Mouse (Mus musculus): ENCODE data around the gene Son. TPM values are rescaled to one million over a fixed set of nuclear protein-coding genes. Genes with fewer than 3 reads are reported as not detected.

The Son gene
- polyA plus RNA-seq (2011; ENCODE audit: insufficient read depth, insufficient read length, low read depth, missing spikeins), result 174 and 192 TPM in 2 replicates

DNA sequence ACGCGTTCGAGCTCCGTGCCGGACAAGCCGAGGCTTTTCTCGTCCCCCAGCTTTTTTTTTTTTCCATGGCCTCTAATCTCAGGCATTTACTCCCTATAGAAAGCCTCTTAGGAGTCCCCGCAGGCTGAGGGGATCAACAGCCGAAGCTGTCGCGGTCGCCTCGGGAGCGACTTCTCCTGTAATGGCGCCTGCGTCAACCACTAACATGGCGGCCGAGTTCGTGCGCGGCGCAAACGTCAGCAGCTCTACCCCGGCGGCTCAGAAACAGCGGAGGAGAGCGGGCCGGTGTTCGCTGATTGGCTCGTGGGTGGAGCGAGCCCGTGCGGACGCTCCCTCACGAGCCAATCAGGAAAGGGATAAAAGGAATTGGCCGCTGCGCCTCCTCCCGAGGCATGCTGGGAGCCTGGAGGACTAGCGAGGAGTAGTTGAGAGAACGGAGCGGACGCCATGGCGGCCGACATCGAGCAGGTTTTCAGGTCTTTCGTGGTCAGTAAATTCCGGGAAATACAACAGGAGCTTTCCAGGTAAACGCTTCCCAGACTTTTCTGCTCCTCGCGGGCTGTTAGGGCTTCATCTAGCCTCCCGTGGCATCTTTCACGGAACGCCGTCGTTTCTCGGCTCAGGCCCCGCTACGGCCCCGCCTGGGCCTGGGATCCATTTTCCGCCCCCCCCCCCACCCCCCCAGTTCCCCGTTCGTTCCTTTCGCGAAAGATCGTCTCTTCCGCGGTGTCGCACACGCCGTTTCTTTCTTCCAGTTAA, at the start of gene Son:
Son (plus strand) TSS at position 46 of the 759 bp plus-strand sequence.
- Histone ChIP-seq H3K4me3 (ENCODE audit: low read depth, low read length) (peak within 1 kb of the TSS; percentile 100), H3K9ac (ENCODE audit: low read depth, poor library complexity, severe bottlenecking) (peak within 1 kb of the TSS; percentile 98), H3K4me1 (ENCODE audit: control insufficient read depth, insufficient read depth, low read length) (no peaks in the 10 kb centered on the region), H3K36me3 (ENCODE audit: control insufficient read depth, insufficient read depth, low read length, poor library complexity, severe bottlenecking) (peaks cover 22% of the 10 kb centered on the region), H3K27me3 (ENCODE audit: control insufficient read depth, insufficient read depth, low read length, poor library complexity, severe bottlenecking) (no peaks in the 10 kb centered on the region), H3K9me3 (replicated peaks; ENCODE audit: control insufficient read depth, insufficient read depth, low read length, poor library complexity, severe bottlenecking) (no peaks in the 10 kb centered on the region), H3K27ac (ENCODE audit: insufficient read depth, low read length) (peak within 1 kb of the TSS; percentile 72)
- peak; percentile 63 for TF ChIP-seq POLR2A (IDR thresholded peaks at IDR 0.05; ENCODE audit: insufficient read depth, low read length)
- TF ChIP-seq CTCF (IDR thresholded peaks at IDR 0.05; ENCODE audit: low read depth, low read length), result no peak

DNA sequence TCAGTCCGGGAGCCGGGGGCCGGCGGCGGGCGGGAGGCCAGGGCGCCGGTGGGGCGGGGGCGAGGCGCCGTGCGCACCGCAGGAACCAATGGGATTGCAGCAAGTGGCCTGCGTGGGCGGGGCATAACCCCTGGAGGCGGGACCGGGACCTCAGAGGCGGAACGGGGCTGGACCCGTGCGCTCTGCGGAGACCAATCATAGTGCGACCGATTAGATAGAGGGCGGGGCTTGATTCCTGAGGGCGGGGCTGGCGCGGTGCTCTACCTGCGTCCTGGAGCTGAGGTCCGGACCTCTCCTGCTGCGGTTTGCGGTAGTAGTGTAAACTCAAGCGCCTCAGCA, 49.7 kb upstream of the Son start, which contains the start of gene Tmem50b:
Tmem50b (minus strand) TSS at position 129 of the 339 bp plus-strand sequence.
- Histone ChIP-seq H3K27ac (ENCODE audit: insufficient read depth, low read length) (no peak within 1 kb of the TSS), H3K9me3 (replicated peaks; ENCODE audit: control insufficient read depth, insufficient read depth, low read length, poor library complexity, severe bottlenecking) (no peaks in the 10 kb centered on the region), H3K4me3 (ENCODE audit: low read depth, low read length) (peak within 1 kb of the TSS; percentile 91), H3K9ac (ENCODE audit: low read depth, poor library complexity, severe bottlenecking) (peak within 1 kb of the TSS; percentile 73), H3K27me3 (ENCODE audit: control insufficient read depth, insufficient read depth, low read length, poor library complexity, severe bottlenecking) (no peaks in the 10 kb centered on the region), H3K36me3 (ENCODE audit: control insufficient read depth, insufficient read depth, low read length, poor library complexity, severe bottlenecking) (no peaks in the 10 kb centered on the region), H3K4me1 (ENCODE audit: control insufficient read depth, insufficient read depth, low read length) (no peaks in the 10 kb centered on the region)
- TF ChIP-seq POLR2A (IDR thresholded peaks at IDR 0.05; ENCODE audit: insufficient read depth, low read length) (no peak), EP300 (IDR thresholded peaks at IDR 0.05; ENCODE audit: insufficient read depth, low read depth, low read length) (no peak), CTCF (IDR thresholded peaks at IDR 0.05; ENCODE audit: low read depth, low read length) (no peak)

DNA sequence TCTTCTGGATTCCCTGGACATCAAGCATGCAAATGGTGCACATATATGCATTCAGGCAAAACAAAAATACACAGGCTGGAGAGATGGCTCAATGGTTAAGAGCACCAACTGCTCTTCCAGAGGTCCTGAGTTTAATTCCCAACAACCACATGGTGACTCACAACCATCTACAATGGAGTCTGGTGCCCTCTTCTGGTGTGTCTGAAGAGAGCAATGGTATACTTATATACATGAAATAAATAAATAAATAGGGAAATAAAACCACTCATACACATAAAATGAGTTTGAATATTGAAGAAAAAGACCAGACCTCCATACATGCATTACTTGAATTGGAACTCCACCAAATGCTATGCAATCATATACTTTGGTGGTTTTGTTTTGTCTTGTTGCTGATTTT, 48.1 kb upstream of the Son start:
- Histone ChIP-seq H3K9ac (ENCODE audit: low read depth, poor library complexity, severe bottlenecking) (no peak overlapping the region), H3K36me3 (ENCODE audit: control insufficient read depth, insufficient read depth, low read length, poor library complexity, severe bottlenecking) (no peaks in the 10 kb centered on the region)
- no peak for TF ChIP-seq POLR2A (IDR thresholded peaks at IDR 0.05; ENCODE audit: insufficient read depth, low read length)
- no peak for TF ChIP-seq EP300 (IDR thresholded peaks at IDR 0.05; ENCODE audit: insufficient read depth, low read depth, low read length)
- no peak for TF ChIP-seq CTCF (IDR thresholded peaks at IDR 0.05; ENCODE audit: low read depth, low read length)

DNA sequence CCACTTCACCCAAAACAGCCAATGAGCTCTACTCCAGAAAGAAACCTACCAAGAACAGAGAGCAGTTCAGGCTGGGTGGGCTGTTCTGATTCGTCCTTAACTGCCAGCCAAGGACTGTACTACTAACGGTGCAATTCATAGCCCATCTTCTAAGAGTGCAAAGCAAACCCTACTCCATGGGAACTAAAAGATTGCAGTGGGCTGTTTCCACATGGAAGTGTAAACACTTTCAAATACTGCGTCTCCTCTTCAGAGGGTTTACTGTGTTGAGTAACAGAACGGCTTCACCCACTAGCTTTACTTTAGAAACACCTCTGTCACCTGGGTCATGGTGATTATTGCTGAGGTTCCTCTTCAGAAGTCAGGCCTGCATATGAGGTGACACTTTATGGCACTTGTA, 46.2 kb upstream of the Son start:
- H3K4me3 ChIP-seq (ENCODE audit: low read depth, low read length), result no peak overlapping the region
- H3K9ac ChIP-seq (ENCODE audit: low read depth, poor library complexity, severe bottlenecking), result no peak overlapping the region
- no peaks in the 10 kb centered on the region for H3K27me3 ChIP-seq (ENCODE audit: control insufficient read depth, insufficient read depth, low read length, poor library complexity, severe bottlenecking)
- TF ChIP-seq CTCF (IDR thresholded peaks at IDR 0.05; ENCODE audit: low read depth, low read length) (no peak), EP300 (IDR thresholded peaks at IDR 0.05; ENCODE audit: insufficient read depth, low read depth, low read length) (no peak), POLR2A (IDR thresholded peaks at IDR 0.05; ENCODE audit: insufficient read depth, low read length) (no peak)
- H3K9me3 ChIP-seq (replicated peaks; ENCODE audit: control insufficient read depth, insufficient read depth, low read length, poor library complexity, severe bottlenecking), result no peaks in the 10 kb centered on the region
- no peak overlapping the region for H3K27ac ChIP-seq (ENCODE audit: insufficient read depth, low read length)
- no peaks in the 10 kb centered on the region for H3K4me1 ChIP-seq (ENCODE audit: control insufficient read depth, insufficient read depth, low read length)
- no peaks in the 10 kb centered on the region for H3K36me3 ChIP-seq (ENCODE audit: control insufficient read depth, insufficient read depth, low read length, poor library complexity, severe bottlenecking)

More for the DNA sequence above, 48.1 kb upstream of the Son start:
- Histone ChIP-seq H3K27ac (ENCODE audit: insufficient read depth, low read length) (no peak overlapping the region), H3K9me3 (replicated peaks; ENCODE audit: control insufficient read depth, insufficient read depth, low read length, poor library complexity, severe bottlenecking) (no peaks in the 10 kb centered on the region), H3K4me3 (ENCODE audit: low read depth, low read length) (no peak overlapping the region), H3K4me1 (ENCODE audit: control insufficient read depth, insufficient read depth, low read length) (no peaks in the 10 kb centered on the region), H3K27me3 (ENCODE audit: control insufficient read depth, insufficient read depth, low read length, poor library complexity, severe bottlenecking) (no peaks in the 10 kb centered on the region)

DNA sequence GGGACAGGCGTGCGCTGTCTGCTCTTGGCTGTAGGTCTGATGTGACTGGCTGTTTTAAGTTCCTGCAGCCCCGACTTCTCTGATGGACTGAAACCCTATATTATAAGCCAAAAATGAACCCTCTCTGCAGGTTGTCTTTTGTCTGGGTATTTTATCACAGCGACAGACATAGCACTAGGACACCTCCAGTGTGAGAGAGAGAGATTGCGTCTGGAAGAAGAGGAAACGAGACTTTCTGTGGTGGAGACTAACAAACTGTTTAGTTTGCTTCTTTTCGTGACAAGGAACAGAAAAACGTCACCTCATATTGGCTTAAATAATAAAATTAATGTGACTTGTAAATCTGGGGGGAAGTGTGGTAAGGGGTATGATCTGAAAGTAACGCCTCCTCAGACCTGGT, 45.6 kb upstream of the Son start:
- no peak for TF ChIP-seq EP300 (IDR thresholded peaks at IDR 0.05; ENCODE audit: insufficient read depth, low read depth, low read length)
- no peak for TF ChIP-seq CTCF (IDR thresholded peaks at IDR 0.05; ENCODE audit: low read depth, low read length)
- TF ChIP-seq POLR2A (IDR thresholded peaks at IDR 0.05; ENCODE audit: insufficient read depth, low read length), result no peak

DNA sequence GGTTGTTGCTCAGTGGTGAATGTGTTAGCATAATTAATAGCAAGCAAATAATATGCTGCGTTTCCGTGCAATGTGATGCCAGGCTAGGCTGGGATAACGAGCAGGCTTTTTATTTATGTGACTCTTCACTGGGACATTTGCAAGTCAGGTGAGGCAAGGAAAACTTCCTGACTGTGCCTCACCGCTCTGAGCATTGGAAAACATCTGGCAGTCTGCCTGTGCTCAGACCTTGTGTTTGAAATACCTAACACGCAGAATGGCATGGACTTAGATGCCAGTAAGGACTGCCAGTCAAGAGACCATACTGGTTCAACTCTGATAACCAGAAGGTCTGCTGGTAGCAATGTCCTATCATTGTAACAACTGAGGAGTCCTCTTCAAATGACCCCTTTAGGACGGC, 42.1 kb upstream of the Son start:
- no peaks in the 10 kb centered on the region for H3K9me3 ChIP-seq (replicated peaks; ENCODE audit: control insufficient read depth, insufficient read depth, low read length, poor library complexity, severe bottlenecking)
- H3K9ac ChIP-seq (ENCODE audit: low read depth, poor library complexity, severe bottlenecking), result no peak overlapping the region
- H3K27me3 ChIP-seq (ENCODE audit: control insufficient read depth, insufficient read depth, low read length, poor library complexity, severe bottlenecking), result no peaks in the 10 kb centered on the region
- TF ChIP-seq POLR2A (IDR thresholded peaks at IDR 0.05; ENCODE audit: insufficient read depth, low read length) (no peak), CTCF (IDR thresholded peaks at IDR 0.05; ENCODE audit: low read depth, low read length) (no peak), EP300 (IDR thresholded peaks at IDR 0.05; ENCODE audit: insufficient read depth, low read depth, low read length) (no peak)
- no peak overlapping the region for H3K4me3 ChIP-seq (ENCODE audit: low read depth, low read length)
- no peaks in the 10 kb centered on the region for H3K4me1 ChIP-seq (ENCODE audit: control insufficient read depth, insufficient read depth, low read length)
- H3K27ac ChIP-seq (ENCODE audit: insufficient read depth, low read length), result no peak overlapping the region
- no peaks in the 10 kb centered on the region for H3K36me3 ChIP-seq (ENCODE audit: control insufficient read depth, insufficient read depth, low read length, poor library complexity, severe bottlenecking)

More for the DNA sequence above, 45.6 kb upstream of the Son start:
- H3K9ac ChIP-seq (ENCODE audit: low read depth, poor library complexity, severe bottlenecking), result no peak overlapping the region
- H3K36me3 ChIP-seq (ENCODE audit: control insufficient read depth, insufficient read depth, low read length, poor library complexity, severe bottlenecking), result no peaks in the 10 kb centered on the region
- no peak overlapping the region for H3K27ac ChIP-seq (ENCODE audit: insufficient read depth, low read length)
- H3K27me3 ChIP-seq (ENCODE audit: control insufficient read depth, insufficient read depth, low read length, poor library complexity, severe bottlenecking), result no peaks in the 10 kb centered on the region
- no peaks in the 10 kb centered on the region for H3K9me3 ChIP-seq (replicated peaks; ENCODE audit: control insufficient read depth, insufficient read depth, low read length, poor library complexity, severe bottlenecking)
- H3K4me3 ChIP-seq (ENCODE audit: low read depth, low read length), result no peak overlapping the region
- no peaks in the 10 kb centered on the region for H3K4me1 ChIP-seq (ENCODE audit: control insufficient read depth, insufficient read depth, low read length)
